Mouse (Mus musculus) gastrocnemius, postnatal 25 days (tissue): ENCODE data around the gene Olfr691. TPM values are rescaled to one million over a fixed set of nuclear protein-coding genes. Genes with fewer than 3 reads are reported as not detected.
"Not testable (repeated sequence)": the region's sequence is repeated elsewhere in the genome, so short reads cannot be mapped to it uniquely, and the experiment has no call there.

Experiments
- DNase-seq: peaks from one replicate; pipeline ENCODE4 v3.0.0; 2022
- long read RNA-seq, 2 experiments: library from polyadenylated mRNA; stranded (forward); transcript quantifications; one replicate each; pipeline ENCODE4 v2.0.0; 2021
- total RNA-seq, 2 experiments: library from RNA; stranded (reverse); gene quantifications; 1 replicate in 1 of 2; 2 replicates in 1 of 2; pipeline ENCODE4 v1.2.3; 2021

The Olfr691 gene
- total RNA-seq: not detected
- long read RNA-seq, experiment 1: 0 reads
- long read RNA-seq, experiment 2: 0 reads

DNA sequence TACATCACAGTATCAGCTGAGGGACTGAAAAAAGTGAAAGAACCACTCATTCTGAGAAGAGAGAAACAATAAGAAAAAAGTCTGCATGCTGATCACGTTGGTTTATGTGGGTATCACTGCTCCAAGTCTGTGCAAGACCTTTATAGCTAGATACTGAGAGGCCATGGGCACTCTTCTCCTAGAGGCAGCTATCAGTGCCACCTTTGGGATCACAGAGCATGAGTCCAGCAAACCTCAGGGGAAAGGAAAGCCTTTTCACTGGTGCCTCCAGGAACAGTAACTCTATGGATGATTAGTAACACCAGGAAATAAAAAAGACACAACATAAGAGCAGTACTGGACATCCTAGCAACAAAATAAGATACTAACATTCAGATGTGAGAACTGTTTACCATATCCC lies at the start of gene Olfr691:
TSS of gene Olfr691 (minus strand) at position 101 of the 400 bp plus-strand sequence.
- DNase-seq: no peak

DNA sequence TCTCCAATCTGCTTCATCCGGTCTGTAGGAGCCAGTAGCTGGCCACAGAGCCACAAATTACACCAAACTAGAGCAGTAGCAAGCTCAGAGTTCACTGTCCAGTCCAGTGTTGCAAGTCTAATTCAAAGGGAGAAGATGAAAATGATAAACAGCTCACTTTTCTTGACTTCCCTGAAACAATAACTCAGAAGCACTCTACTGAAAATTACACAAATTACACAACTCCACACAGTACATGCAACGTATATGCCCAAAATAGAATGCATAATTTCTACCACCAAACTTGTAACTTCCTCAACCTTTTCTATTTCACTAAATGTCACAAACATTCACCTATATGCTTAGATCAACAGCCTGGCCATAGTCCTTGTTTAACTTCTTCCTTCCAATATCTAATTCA lies 48.2 kb upstream of the Olfr691 start:
- DNase-seq: no peak

DNA sequence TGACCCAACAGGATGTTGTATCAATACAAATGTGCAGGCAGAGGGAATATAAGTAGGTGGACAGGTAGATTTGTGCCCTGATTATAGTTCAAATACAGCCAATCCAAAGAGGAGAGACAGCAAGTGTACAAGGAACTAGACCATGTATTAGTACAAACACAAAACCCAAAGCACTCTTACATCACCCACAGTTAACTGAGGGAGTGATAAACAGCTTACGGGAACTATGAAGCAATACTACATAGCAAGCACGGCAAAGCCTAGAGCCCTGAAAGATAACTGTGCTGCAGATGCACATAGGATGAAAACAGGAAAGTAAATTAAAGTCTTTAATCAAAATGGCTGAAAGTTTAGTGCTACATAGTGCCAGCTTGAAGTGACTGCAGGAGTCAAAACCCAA lies 45.6 kb upstream of the Olfr691 start:
- no peak for DNase-seq

DNA sequence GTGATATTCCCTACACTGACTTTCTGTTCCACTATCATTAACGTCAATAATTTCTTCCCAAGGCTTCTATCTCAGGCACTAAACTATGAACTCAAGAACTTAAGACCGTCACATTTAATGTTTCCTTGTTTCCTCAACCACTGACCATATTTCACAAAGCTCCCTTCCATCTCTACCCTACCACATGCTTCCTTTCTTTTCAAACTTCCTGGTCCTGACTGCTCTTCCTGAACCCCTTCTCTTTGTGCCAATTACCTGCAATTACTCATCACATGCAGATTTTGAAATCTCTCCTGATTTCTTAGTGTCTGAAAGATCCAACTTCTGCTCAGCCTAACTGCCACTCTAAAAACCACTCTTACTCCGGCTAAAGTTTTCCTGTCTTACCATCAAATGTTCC lies 38.3 kb upstream of the Olfr691 start:
- DNase-seq: no peak

DNA sequence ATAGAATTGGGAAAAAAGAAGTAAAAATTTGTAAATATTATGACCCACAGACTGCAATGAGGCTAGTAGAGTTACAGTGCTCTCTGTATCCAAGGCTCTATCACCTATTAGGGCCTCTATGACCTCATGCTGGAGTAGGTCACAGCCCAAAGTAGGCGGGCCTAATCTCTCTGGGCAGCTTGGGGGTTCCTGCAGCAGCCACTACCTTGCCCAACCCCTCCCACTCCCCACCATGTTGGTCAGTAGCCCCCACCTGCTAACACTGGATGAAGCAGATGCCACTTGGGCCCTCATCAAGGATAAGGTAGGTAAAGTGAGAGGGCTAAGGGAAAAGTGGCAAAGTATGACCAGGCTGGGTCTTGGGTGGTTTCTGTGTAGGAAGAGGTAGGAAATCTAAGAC lies 32.8 kb upstream of the Olfr691 start, which contains the start of gene Gm5901:
TSS of gene Gm5901 (plus strand) at position 173 of the 400 bp plus-strand sequence.
- DNase-seq: no peak

DNA sequence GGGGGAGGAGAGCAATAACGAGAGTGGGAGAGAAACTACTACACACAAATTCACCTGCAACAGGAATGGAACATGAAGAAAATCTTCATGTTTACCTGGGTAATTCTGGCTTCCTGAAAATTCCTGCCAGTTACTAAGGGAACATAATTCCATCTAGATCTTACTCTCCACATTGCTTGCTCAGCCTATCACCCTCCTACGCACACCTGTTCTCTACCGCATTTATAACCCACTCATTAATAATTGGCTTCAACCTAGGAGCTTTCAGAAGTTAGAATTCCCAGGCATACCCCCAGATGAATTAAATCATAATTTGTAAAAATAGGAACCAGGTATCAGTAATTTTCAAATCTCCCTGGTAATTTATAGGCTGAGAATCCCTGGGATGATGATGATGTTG lies 31.9 kb upstream of the Olfr691 start:
- no peak for DNase-seq

DNA sequence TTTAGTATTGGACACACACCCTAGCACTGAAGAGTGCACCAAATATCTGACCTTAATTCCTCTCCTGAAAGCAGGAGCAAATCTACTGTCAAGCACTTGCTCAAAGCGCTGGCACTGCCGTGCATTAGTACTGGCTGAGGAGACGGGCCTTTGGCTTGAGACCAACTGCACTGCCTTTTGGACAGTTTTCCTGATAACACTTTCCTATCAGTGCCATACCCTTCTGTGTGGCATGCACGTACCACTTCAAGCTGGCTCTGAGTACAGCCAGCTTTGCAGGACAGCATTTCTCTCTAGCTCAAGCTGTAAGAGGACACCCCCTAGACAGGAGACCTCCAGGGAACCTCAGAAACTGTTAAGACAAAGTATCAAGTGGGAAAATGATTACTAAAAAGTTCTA lies 31.4 kb upstream of the Olfr691 start:
- DNase-seq: no peak

DNA sequence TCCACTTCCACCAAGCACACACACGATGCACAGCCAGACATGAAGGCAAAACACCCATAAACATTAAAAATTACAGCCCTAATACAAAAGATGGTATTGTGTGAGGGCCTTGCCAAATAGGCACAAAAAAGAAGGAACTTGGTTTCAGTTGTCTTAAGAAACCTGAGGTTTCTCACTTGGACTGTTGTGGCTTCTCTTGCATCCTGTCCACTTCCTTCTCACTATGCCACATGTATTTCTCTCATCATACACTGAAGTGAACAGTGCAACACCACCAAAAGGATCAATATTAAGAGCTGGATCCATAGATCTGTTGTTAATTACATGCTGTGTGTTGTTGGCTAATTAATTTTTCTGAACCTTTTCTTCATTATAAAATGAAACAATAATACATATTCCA lies 30.8 kb upstream of the Olfr691 start:
- no peak for DNase-seq

DNA sequence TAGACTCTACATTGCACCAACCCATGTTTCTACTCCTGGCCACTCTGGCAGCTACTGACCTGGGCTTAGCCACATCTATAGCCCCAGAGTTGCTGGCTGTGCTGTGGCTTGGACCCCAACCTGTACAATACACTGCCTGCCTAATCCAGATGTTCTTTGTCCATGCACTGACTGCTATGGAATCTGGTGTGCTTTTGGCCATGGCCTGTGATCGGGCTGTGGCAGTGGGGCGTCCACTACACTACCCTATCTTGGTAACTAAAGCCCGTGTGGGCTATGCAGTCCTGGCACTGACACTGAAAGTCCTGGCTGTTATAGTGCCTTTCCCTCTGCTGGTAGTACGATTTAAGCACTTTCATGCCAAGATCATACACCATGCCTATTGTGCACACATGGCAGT lies 26.5 kb upstream of the Olfr691 start:
- no peak for DNase-seq

DNA sequence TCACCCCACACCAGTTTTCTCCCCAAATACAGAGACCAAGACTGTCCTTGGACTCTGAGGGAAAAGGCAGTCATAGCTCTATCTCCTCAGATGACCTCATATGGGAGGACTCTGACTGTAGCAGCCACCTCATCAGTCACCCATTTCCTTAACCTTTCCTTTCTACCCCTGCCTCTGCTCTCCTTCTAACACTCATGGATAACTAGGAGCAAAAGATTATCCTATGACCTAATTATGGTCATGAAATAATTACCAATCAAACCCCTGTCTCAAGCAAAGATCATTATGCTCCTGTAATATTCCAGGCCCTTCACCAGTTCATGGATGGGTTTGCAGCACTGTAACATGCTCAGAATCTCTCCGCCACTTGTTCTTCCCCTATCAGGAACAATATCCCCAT lies 25.9 kb upstream of the Olfr691 start, which contains the start of gene Olfr692:
TSS of gene Olfr692 (plus strand) at position 301 of the 400 bp plus-strand sequence.
- DNase-seq: no peak

DNA sequence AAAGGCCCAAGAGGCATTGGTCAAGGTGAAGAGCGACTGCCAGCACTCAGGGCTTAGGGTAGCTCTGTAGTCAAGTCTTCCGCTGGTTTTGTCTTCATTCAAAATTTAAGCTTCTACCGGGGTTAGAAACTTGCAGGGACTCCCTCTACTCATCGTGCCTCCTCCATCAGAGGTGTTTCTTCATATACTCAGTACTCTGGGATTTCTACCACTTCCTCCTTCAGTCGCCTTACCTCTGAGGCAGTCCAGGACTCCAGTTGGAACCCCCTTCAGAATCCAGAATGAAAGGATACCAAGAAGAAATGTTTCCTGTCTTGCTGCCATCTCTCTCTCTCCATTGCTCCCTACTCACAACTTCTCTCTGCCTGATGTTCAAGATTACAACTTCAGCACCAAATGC lies 25.2 kb upstream of the Olfr691 start:
- no peak for DNase-seq

DNA sequence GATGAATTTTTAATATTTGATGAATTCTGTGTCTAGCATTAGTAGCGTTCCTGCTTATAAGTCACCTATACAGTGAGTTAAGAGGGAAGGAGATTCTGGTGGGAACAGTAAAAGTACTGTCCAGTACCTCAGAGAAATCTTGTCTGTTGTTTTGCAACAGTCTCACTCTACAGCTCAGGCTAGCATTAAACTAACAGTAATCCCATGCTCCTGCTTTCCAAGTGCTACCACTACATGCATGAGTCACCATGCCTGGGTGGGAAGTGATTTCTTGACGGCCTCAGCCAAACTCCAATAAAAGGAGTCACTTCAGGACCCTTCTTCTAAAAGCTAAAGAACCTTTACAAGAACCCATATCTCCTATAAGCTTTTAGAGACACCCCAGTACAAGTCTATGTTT lies 19.6 kb upstream of the Olfr691 start:
- no peak for DNase-seq

DNA sequence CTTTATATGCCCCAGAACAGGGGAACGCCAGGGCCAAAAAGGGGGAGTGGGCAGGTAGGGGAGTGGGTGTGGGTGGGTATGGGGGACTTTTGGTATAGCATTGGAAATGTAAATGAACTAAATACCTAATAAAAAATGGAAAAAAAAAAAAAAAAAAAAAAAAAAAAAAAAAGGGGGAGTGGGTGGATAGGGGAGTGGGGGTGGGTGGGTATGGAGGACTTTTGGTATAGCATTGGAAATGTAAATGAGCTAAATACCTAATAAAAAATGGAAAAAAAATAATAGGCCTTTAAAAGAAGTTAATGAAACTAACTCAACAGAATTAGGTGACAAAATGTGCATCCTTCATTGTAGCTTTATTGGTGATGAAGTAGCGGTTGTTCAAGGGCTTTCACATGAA lies 14.4 kb upstream of the Olfr691 start:
- DNase-seq: not testable (repeated sequence)

DNA sequence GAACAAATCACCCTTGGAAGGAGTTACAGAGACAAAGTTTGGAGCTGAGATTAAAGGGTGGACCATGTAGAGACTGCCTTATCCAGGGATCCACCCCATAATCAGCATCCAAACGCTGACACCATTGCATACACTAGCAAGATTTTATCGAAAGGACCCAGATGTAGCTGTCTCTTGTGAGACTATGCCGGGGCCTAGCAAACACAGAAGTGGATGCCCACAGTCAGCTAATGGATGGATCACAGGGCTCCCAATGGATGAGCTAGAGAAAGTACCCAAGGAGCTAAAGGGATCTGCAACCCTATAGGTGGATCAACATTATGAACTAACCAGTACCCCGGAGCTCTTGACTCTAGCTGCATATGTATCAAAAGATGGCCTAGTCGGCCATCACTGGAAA lies 14.0 kb upstream of the Olfr691 start:
- DNase-seq: not testable (repeated sequence)

DNA sequence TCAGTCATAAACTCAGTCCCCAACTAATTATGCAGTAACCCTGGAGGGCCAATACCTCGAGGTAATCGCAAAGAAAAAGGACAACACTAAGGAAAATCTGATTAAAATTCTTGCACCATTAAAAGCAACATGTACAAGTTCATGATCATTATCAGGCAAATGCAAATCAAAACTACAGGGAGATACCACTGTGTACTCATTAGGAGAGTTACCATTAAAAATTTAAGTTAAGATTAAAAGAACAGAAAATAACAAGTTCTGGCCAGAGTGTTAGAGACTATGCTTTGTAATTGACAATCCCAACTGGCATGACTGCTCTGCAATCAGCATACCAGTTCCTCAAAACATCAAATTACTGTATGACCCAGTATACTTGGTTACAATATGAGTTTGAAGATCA lies 682 bp upstream of the Olfr691 start:
- DNase-seq: no peak

DNA sequence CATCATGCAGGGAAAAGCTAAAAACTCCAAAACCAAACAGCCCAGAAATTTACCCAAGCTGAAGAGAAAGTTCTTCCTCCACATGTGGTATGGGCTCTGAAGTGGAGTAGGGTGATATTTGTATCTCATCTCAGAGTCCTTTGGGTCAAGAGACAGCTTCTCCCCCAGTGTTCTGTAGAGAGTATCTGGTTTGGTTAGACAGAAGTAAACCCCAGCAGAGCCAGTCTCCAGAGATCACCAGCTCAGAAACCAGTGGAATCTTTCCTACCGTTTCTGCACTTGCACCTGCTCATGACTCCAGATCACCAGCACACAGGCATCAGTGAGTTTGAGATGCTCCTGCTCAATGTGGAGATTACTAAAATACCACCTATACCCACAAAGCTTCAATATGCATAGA lies 8.1 kb downstream of the Olfr691 start, which contains the start of gene Olfr690:
TSS of gene Olfr690 (minus strand) at position 101 of the 400 bp plus-strand sequence.
- DNase-seq: no peak

DNA sequence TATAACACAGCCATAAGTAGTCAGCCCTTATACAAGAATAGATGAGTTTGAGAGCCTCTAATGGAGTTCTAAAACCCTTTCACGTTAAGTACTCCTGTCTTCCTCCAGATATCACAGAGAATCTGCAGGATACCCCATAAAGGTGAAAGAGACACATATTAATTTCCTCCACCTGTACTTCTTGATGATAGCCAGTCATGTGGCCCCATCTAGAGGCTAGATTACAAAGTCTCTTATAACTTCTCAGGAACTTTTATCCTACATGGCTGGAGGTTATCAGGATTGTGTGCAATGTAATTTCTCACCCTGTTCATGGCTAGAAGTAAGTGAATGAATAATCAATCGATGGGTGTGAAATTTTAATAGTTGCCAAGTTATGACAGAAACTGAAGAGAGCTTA lies 16.8 kb downstream of the Olfr691 start:
- DNase-seq: no peak

DNA sequence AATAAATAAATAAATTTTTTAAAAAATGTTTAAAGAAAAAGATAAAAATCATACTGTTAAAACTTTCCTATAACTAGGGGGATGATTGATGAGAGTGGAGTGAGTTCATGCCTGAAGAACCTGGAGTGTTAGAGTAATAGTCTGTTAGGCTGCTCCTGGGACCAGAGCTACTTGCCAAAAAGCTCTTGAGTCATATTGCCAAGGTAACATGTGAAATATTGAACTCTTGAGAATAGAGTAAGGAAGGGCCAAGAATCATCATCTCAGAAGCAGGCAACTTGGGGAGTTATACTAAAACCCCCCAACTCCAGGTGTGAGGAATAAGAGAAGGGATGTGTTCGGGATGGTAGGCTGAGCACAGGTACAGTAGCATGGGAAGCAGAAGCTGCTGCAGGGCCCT lies 31.2 kb downstream of the Olfr691 start, which contains the start of gene Olfr689:
TSS of gene Olfr689 (plus strand) at position 301 of the 400 bp plus-strand sequence.
- no peak for DNase-seq

DNA sequence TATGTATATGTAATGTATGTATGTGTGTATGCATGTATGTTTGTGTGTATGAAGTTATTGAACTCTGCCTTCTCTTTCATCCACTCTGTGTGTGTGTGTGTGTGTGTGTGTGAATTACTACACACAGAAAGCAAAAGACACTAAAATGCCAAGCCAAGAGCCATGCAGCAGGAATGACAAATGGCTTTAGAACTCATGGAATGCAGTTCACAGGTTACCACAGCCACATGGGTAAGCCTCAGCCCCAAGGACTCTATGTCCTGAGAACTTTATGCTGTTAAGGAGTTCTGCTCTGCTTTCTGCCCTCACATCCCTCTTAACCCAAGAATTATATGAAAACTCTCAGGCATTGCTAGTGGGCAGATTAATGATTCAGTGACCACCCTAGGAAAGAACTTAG lies 52.0 kb downstream of the Olfr691 start:
- no peak for DNase-seq

DNA sequence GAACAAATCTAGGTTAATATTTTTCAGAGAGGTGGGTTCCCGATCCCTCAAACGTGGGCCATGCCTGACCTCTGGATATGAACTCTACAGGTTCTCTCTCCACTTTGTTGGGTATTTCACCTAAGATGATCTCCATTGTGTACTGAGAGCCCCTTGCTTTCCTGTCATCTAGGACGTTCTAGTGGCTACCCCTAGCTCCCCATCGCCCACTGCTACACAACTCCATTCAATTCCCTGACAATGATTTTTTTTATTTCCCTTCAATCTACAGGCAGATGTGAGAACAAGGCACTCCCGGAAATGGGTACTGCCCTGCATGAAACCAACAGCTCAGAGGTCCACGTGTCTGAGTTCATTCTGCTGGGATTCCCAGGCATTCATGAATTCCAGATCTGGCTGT lies 54.3 kb downstream of the Olfr691 start, which contains the start of gene Olfr688:
TSS of gene Olfr688 (plus strand) at position 301 of the 400 bp plus-strand sequence.
- no peak for DNase-seq
